Mouse (Mus musculus): Measurements from ENCODE around the gene Pla2g4b.

The Pla2g4b gene

DNA sequence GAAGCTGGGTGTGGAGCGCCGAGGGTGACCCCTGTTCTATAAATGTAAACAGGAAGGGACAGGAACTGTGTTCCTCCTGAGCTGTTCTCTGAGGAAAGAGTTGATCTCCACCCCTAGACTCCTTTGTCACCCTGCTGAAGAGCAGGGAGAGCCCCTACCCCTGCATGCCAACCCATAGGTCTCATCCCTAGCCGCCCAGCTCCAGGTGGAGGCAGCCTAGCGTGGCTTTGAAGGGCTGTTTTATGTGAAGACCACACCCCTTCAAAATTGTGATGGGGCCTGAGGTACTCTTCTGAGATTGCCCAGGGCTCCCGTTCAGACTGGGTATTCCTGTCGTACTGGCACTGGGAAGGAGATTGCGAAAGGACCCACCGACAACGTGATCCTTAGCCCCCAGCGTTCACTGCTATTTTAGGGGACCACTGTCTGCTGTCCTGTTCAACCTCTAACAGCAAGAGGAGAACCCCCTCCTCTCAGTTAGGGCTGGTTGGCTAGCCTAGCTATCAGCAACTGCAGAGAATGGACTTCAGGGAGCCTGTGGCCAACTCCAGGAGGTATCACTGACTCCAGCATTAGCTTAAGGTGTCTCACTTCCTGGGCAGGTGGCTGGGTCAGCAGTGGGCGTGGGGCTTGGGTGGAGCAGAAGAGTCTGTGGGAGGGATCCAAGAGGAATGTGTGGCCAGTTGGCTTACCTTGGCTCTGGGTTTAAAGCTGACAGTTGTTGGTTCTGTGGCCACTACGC is at the start of gene Pla2g4b:
TSS of gene Pla2g4b (plus strand) at position 692 of the 742 bp plus-strand sequence.
- DNase-seq (ENCODE audit: low read depth, low spot score) = no peak

- DNase-seq (ENCODE audit: low read depth, low spot score) = no peak
Measured at GRCm38 (mm10) chr2:119985871-119986270, 47.3 kb upstream of the Pla2g4b start.

GRCm38 (mm10) chr2:119986369-119986768 is 46.8 kb upstream of the Pla2g4b start:
- no peak for DNase-seq (ENCODE audit: low read depth, low spot score)

DNA sequence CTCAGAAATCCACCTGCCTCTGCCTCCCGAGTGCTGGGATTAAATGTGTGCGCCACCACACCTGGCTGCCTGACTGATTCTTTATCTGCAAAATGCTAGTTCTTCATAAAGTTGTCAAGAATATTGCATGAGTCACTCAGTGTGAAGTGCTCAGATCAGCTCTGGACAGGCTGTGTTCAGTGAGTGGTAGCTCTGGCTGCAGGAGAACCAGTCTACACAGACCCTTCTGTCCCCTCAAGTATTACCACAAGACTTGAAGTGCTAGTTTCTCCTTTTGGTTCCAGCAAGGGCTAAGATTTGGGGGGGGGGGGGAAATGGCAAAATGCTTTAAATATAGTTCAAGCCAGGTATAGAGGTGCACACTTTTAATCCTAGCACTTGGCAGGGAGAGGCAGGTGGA is 45.8 kb upstream of the Pla2g4b start:
- DNase-seq (ENCODE audit: low read depth, low spot score) = no peak

GRCm38 (mm10) chr2:119988952-119989351 is 44.3 kb upstream of the Pla2g4b start:
- no peak for DNase-seq (ENCODE audit: low read depth, low spot score)

- no peak for DNase-seq (ENCODE audit: low read depth, low spot score)
Measured at GRCm38 (mm10) chr2:119990881-119991280, 42.3 kb upstream of the Pla2g4b start.

- DNase-seq (ENCODE audit: low read depth, low spot score) = no peak
Measured at GRCm38 (mm10) chr2:119992349-119992748, 40.9 kb upstream of the Pla2g4b start.

- DNase-seq (ENCODE audit: low read depth, low spot score) = no peak
Measured at GRCm38 (mm10) chr2:119993515-119993914, 39.7 kb upstream of the Pla2g4b start.

DNA sequence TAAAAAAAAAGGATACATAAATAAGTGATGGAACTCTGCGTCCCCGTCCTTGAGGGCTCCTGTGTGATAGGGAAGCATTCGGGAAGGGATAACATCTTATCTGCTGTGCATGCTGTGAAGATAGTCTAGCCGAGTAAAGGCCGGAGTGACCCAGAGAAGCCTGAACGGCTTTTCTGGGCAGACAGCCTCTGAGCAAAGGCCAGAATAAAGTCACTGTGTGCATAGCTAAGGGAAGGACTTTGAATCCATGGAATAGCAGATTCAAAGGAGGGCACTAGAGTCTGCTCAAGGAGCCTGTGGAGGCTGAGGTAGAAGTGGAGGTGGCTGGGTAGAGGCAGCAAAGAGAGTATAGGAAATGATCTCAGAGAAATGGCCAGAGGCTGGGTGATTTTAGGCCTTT is 38.4 kb upstream of the Pla2g4b start:
- no peak for DNase-seq (ENCODE audit: low read depth, low spot score)

DNA sequence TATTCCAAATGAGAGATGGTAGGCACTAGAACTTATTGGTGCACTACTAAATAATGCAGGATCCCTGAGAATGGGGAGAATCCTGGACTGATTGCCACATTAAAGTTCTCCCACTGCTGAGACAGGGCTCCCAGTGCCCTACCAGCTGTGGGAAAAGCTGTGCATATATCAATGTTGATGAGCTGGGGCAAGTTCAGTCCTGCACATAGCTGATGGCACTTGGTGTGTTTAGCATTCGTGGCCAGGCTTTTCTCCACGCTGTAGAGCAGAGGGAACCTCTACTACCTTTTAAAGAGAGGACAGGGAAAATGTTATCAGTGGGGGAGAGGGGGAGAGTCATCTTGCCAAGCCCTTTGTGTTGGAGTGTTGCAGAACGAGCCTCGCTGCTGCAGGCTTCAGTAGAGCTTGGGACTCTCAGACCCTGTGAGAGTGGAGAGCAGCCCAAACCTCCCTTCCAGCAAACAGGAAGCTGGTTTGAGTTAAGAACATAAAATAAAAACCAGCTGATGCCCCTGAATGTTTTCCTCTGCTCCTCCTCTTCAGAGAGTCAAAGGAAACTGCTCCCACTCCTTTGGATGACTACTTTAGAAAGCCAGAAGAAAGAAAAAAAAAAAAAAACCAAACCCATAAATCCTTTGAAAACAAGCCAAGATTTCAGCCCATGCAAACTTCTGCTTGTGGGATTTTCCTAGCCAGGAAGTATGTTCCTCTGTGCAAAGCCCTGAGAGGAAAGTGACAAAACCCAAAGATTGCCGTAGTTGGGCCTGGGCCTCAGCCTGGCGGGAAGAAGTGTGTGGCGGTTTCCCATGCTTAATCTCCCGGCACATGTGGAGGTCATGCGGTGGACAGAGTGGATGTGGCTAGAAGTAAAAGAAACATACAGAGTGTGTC is 37.6 kb upstream of the Pla2g4b start:
- no peak for DNase-seq (ENCODE audit: low read depth, low spot score)

- DNase-seq (ENCODE audit: low read depth, low spot score) = no peak
Measured at GRCm38 (mm10) chr2:119997354-119997753, 35.9 kb upstream of the Pla2g4b start.

- no peak for DNase-seq (ENCODE audit: low read depth, low spot score)
Measured at GRCm38 (mm10) chr2:119999731-120000130, 33.5 kb upstream of the Pla2g4b start.

DNA sequence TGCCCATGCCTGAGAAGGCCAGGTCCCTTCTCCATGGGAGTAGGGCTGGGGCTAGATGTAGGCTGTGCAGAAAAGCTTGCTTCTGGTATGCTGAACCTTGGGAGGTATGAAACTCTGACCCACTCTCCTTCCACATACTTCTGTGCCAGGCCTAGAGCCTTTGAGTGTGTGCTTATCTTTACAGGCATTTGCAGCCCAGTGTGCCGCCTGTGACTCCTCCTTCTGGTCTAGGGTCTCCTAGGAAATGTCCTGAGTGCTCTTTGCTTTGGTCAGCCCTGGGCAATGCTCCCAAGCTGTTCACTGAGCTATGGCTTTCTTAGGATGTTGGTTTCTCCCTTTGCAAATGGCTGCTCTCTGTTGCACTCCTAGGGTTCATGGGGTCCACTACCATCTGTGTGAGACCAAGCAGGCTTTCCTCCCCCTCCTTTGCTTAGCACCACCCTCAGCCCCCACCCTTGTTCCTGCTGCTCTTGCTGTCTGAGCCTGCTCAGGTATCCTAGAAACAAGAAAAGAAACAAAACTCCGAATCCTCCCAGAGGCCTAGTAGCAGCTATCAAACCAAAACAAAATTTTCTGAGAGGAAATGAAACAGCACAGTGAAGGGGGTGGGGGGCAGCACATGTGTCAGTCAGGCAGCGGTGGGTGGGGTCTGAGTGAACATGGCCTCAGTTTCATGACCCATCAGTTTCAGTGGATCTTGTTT is 32.2 kb upstream of the Pla2g4b start:
- no peak for DNase-seq (ENCODE audit: low read depth, low spot score)

DNA sequence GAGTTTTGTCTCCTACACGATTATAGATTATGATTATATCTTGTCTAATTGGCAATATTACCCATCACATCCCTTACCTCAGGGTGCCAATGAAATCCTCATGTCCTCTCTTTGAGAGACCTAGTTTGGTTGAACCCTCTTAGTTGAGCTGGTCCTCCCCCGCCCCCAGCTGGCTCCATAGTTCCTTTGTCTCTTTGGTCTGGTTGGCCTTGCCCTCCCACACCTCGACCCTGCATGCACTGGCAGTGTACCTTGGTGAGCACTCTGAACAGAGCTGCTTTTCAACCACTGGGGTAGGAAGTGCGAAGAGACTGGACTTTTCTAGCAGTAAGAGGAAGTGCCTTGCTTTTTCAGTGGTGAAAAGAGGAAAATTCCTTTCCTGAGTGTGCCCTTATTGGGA is 31.3 kb upstream of the Pla2g4b start:
- no peak for DNase-seq (ENCODE audit: low read depth, low spot score)

- DNase-seq (ENCODE audit: low read depth, low spot score) = no peak
Measured at GRCm38 (mm10) chr2:120003970-120004369, 29.2 kb upstream of the Pla2g4b start.

GRCm38 (mm10) chr2:120006696-120007095 is 26.5 kb upstream of the Pla2g4b start:
- DNase-seq (ENCODE audit: low read depth, low spot score) = no peak

GRCm38 (mm10) chr2:120007680-120008210 is 25.5 kb upstream of the Pla2g4b start:
- no peak for DNase-seq (ENCODE audit: low read depth, low spot score)

- DNase-seq (ENCODE audit: low read depth, low spot score) = no peak
Measured at GRCm38 (mm10) chr2:120008672-120009071, 24.5 kb upstream of the Pla2g4b start.

GRCm38 (mm10) chr2:120011462-120012200 is 21.6 kb upstream of the Pla2g4b start:
- DNase-seq (ENCODE audit: low read depth, low spot score) = peak; percentile 8

DNA sequence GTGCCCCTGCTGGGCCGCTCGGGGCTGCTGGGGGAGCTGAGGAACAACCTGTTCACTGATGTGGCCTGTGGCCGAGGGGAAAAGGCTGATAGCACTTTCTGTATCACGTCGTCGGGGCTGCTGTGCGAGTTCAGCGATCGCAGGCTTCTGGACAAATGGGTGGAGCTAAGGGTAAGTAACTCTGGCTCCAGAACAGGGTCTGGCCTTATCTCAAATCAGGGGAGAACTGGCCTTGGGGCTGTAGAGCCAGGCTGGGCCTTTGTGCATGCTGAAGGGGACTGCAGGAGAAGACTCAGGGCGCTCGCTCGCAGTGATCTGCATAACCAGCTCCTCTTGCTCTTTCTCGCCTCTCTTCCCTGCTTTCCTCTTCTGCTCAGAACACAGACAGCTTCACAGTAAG is 20.3 kb upstream of the Pla2g4b start:
- no peak for DNase-seq (ENCODE audit: low read depth, low spot score)

DNA sequence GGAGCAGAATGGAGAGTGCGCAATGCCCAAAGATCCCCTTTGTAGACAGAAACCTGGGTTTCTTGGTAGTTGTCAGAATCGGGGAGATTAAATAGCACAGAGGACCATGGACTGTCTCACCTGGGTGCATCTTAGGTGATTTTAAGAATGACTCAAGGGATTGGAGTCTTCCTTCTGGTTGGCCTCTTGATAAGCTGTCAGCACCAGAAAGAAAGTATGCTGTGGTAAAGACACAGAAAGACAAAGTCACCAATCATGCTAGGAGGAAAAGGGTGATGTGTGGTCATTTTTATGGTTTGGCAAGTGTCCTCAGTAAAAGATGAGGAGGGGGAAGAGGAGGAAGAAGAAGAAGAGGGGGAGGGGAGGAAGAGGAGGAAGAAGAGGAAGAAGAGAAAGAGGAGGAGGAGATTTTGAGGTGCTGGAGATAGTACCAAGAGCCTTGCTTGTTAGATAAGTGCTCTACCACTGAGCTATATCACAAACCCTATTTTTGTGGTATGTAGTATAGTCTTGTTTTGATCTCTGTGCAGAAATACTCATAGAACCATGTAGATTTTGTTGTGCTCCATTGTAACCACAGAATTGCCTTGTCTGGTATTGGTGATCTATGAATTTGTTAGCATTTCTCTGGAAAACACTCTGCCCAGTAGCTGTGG is 19.3 kb upstream of the Pla2g4b start:
- DNase-seq (ENCODE audit: low read depth, low spot score) = no peak

All from retina, postnatal 7 days (tissue).